Mouse (Mus musculus) left cerebral cortex, adult 8-10 months (tissue): ENCODE data around the gene Coq10b. TPM values are rescaled to one million over a fixed set of nuclear protein-coding genes. Genes with fewer than 3 reads are reported as not detected.

ENCODE experiments used
- DNase-seq, 2 experiments: peaks; one replicate each; pipeline ENCODE4 v3.0.0; 2022; ENCODE audit warnings: low spot score in 2 of 2
- total RNA-seq, 4 experiments: library from RNA; stranded (reverse); gene quantifications; 2 replicates each; pipeline ENCODE4 v1.2.4; 2022

The Coq10b gene
- total RNA-seq, 4 experiments from 2014 or later: 30.8 to 36.5 (median 34.7) TPM

GRCm38 (mm10) chr1:55106919-55107585 lies 54.5 kb downstream of the Coq10b start:
- DNase-seq: no peak

GRCm38 (mm10) chr1:55107644-55108043 lies 55.1 kb downstream of the Coq10b start:
- no peak for DNase-seq

GRCm38 (mm10) chr1:55108473-55108872 lies 55.9 kb downstream of the Coq10b start:
- DNase-seq: no peak

- no peak for DNase-seq
These were observed 56.6 kb downstream of the Coq10b start for GRCm38 (mm10) chr1:55109066-55109766.

Other genes with a start within 250 kb of the Coq10b start
- gene Ankrd44, start 126.4 kb upstream of the Coq10b start, total RNA-seq: 10 to 100 TPM; 19.2 to 26.4 (median 23.9) TPM
- gene Sf3b1, start 25.3 kb upstream of the Coq10b start, total RNA-seq: 100 to 1,000 TPM; 146 to 166 (median 156) TPM
- 10 to 100 TPM; 81.3 to 92.6 (median 87.8) TPM for gene Hspe1, start 35.4 kb downstream of the Coq10b start, total RNA-seq
- gene Hspd1, start 35.5 kb downstream of the Coq10b start, total RNA-seq: 100 to 1,000 TPM; 148 to 176 (median 154) TPM
- gene Mob4, start 78.5 kb downstream of the Coq10b start, total RNA-seq: 10 to 100 TPM; 48.5 to 59.6 (median 49.8) TPM
- 10 to 100 TPM; 25.6 to 27.1 (median 26.6) TPM for gene Rftn2, start 174.0 kb downstream of the Coq10b start, total RNA-seq
- gene Mars2, start 184.4 kb downstream of the Coq10b start, total RNA-seq: 1 to 10 TPM; 7.6 to 8.5 (median 8.3) TPM